Mouse (Mus musculus): Measurements from ENCODE around the gene Exoc6. TPM values are rescaled to one million over a fixed set of nuclear protein-coding genes. Genes with fewer than 3 reads are reported as not detected.

Exoc6 gene
- polyA plus RNA-seq, 2 experiments: 5.3 to 8.8 TPM

DNA sequence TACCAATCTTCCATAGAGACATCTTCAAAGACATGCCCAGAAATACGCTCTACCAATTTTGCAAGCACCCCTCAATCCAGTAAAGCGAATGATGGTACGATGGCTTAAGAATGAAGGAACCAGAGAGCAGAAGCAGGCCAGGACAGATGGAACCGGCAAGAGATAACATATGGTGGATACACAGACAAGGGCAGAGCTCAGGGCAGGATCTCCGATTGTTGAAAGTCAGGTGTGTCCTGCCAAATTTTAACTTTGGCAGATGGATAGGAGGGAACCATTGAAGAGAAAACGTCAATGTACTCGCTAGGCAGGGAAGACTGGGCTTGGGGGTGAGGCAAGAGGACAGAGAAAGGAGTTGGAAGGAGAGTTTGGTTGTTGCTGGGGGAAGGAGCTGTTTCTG is 176.4 kb downstream of the Exoc6 start:
- Histone ChIP-seq H3K9ac (ENCODE audit: low read depth, low read length, severe bottlenecking) (no peak overlapping the region), H3K4me1 (ENCODE audit: control insufficient read depth, insufficient read depth, low read length) (no peaks in the 10 kb centered on the region), H3K4me2 (replicated peaks; ENCODE audit: low read depth, low read length, severe bottlenecking) (no peak overlapping the region), H3K4me3 (replicated peaks; ENCODE audit: low read length) (no peak overlapping the region), H3K36me3 (ENCODE audit: control insufficient read depth, insufficient read depth, low read length) (no peaks in the 10 kb centered on the region), H3K9me3 (ENCODE audit: control insufficient read depth, low read length) (no peaks in the 10 kb centered on the region), H3K27ac (replicated peaks; ENCODE audit: low read depth, low read length) (no peak overlapping the region), H3K27me3 (ENCODE audit: control insufficient read depth, insufficient read depth, low read length) (no peaks in the 10 kb centered on the region)
- no peak for TF ChIP-seq POLR2A (IDR thresholded peaks at IDR 0.05; ENCODE audit: borderline replicate concordance, extremely low read depth, insufficient read depth, insufficient read length)
- ATAC-seq (ENCODE audit: low FRiP score, low read depth): no peak
- WGBS: 89% methylated on average over 7 of the region's 7 CpGs
- DNase-seq (ENCODE audit: low spot score): no peak

DNA sequence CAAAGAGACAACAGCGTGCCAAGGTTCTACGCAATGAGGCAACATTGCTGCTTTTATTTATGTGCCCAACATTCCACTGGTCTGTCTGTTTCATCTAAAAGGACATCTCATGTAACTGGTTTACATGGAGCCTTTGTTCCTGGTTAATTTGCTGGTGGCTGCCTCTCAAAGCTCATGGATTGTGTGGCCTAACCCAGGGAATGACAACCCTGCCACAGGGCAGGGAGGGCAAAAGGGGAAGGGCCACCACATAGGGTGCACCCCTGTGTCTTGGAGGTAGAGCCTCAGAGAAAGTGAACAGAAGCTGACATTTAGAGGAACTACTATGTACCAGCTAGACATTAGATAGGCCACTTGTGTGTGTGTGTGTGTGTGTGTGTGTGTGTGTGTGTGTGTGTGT is 177.1 kb downstream of the Exoc6 start:
- H3K4me3 ChIP-seq (replicated peaks; ENCODE audit: low read length): no peak overlapping the region
- TF ChIP-seq POLR2A (IDR thresholded peaks at IDR 0.05; ENCODE audit: borderline replicate concordance, extremely low read depth, insufficient read depth, insufficient read length): no peak
- no peaks in the 10 kb centered on the region for H3K4me1 ChIP-seq (ENCODE audit: control insufficient read depth, insufficient read depth, low read length)
- H3K36me3 ChIP-seq (ENCODE audit: control insufficient read depth, insufficient read depth, low read length): no peaks in the 10 kb centered on the region
- H3K9ac ChIP-seq (ENCODE audit: low read depth, low read length, severe bottlenecking): no peak overlapping the region
- ATAC-seq (ENCODE audit: low FRiP score, low read depth) (no peak), DNase-seq (ENCODE audit: low spot score) (no peak)
- no peak overlapping the region for H3K4me2 ChIP-seq (replicated peaks; ENCODE audit: low read depth, low read length, severe bottlenecking)
- 97% methylated on average over 2 of the region's 2 CpGs for WGBS
- H3K27ac ChIP-seq (replicated peaks; ENCODE audit: low read depth, low read length): no peak overlapping the region
- no peaks in the 10 kb centered on the region for H3K27me3 ChIP-seq (ENCODE audit: control insufficient read depth, insufficient read depth, low read length)
- H3K9me3 ChIP-seq (ENCODE audit: control insufficient read depth, low read length): no peaks in the 10 kb centered on the region

Other genes starting within 250 kb of the Exoc6 start
- gene Ide, start 212.6 kb upstream of the Exoc6 start, polyA plus RNA-seq (2012; rRNA removed): 22.5 and 23.3 TPM in 2 replicates
- gene Ide, start 212.6 kb upstream of the Exoc6 start, polyA plus RNA-seq (2014; fragmentation: Nextera tagmentation; extraction: Ambion mirVana): 49.9 and 50.2 TPM in 2 replicates
- gene Kif11, start 174.0 kb upstream of the Exoc6 start, polyA plus RNA-seq (2012; rRNA removed): 39.8 and 46.7 TPM in 2 replicates
- 47.1 and 51.3 TPM in 2 replicates for gene Kif11, start 174.0 kb upstream of the Exoc6 start, polyA plus RNA-seq (2014; fragmentation: Nextera tagmentation; extraction: Ambion mirVana)
- 4.5 and 5.2 TPM in 2 replicates for gene Hhex, start 115.6 kb upstream of the Exoc6 start, polyA plus RNA-seq (2012; rRNA removed)
- 7.7 and 8.0 TPM in 2 replicates for gene Hhex, start 115.6 kb upstream of the Exoc6 start, polyA plus RNA-seq (2014; fragmentation: Nextera tagmentation; extraction: Ambion mirVana)
- gene Cyp26c1, start 135.2 kb downstream of the Exoc6 start, polyA plus RNA-seq (2012; rRNA removed): 0.09 and 0.12 TPM in 2 replicates
- 0.18 and 0.21 TPM in 2 replicates for gene Cyp26c1, start 135.2 kb downstream of the Exoc6 start, polyA plus RNA-seq (2014; fragmentation: Nextera tagmentation; extraction: Ambion mirVana)
- 6.6 and 8.3 TPM in 2 replicates for gene Cyp26a1, start 147.4 kb downstream of the Exoc6 start, polyA plus RNA-seq (2012; rRNA removed)
- gene Cyp26a1, start 147.4 kb downstream of the Exoc6 start, polyA plus RNA-seq (2014; fragmentation: Nextera tagmentation; extraction: Ambion mirVana): 3.0 and 3.4 TPM in 2 replicates

All from limb, embryonic 14.5 days (tissue).